Mouse (Mus musculus) thymus, adult 2 months (tissue): ENCODE measurements around the gene Cysrt1.

Source experiments
- CTCF ChIP-seq: fragments of 200-500 bp; IDR thresholded peaks from 2 replicates; pipeline ENCODE4 v1.5.1; 2012; ENCODE audit warnings: mild to moderate bottlenecking, control low read depth, low read length, moderate library complexity, borderline replicate concordance; ENCODE audit not compliant: control insufficient read depth, poor library complexity, insufficient read depth; ENCODE audit errors: extremely low read depth
- POLR2A ChIP-seq: fragments of 200-500 bp; IDR thresholded peaks from 2 replicates; pipeline ENCODE4 v1.6.1; 2012; ENCODE audit warnings: mild to moderate bottlenecking, low read length, control low read depth, moderate library complexity; ENCODE audit not compliant: control insufficient read depth, poor library complexity, insufficient read depth; ENCODE audit errors: extremely low read depth

DNA sequence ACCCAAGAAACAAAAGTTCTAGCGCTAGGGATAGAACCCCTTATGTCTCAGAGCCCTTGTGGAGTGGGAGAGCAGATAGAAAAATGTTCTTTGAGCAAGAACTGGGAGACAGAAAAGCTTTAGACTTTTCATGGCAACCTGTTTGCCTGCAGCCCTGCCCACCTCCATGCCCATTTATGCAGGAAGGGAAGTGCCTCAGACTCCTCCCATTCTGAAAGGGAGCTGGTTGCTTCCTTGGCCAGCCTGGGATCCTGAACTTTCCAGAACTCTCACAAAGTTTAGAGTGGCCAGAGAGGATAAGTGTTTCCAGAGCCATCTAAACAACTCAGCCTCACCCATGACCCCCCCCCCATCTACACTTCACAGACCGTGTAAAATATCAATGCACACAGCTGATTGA lies 45.1 kb downstream of the Cysrt1 start:
- TF ChIP-seq POLR2A (no peak), CTCF (no peak)
